Mouse (Mus musculus) urinary bladder, postnatal 25 days (tissue): ENCODE data around the gene Hnrnpr.

Experiments
- DNase-seq: peaks from one replicate; pipeline ENCODE4 v3.0.0; 2022; ENCODE audit warnings: low spot score

Hnrnpr gene

GRCm38 (mm10) chr4:136308355-136308754 is 2.4 kb upstream of the Hnrnpr start:
- DNase-seq: no peak

- DNase-seq: peak; percentile 58
Measured at GRCm38 (mm10) chr4:136309780-136310179, 962 bp upstream of the Hnrnpr start.

- DNase-seq: peak; percentile 63
Measured at GRCm38 (mm10) chr4:136311042-136311999, 579 bp downstream of the Hnrnpr start.

- DNase-seq: no peak
Measured at GRCm38 (mm10) chr4:136312616-136313015, 1.9 kb downstream of the Hnrnpr start.

GRCm38 (mm10) chr4:136317667-136318066 is 6.9 kb downstream of the Hnrnpr start:
- no peak for DNase-seq

- no peak for DNase-seq
Measured at GRCm38 (mm10) chr4:136320016-136320415, 9.3 kb downstream of the Hnrnpr start.

- DNase-seq: no peak
Measured at GRCm38 (mm10) chr4:136324226-136324625, 13.5 kb downstream of the Hnrnpr start.

- DNase-seq: no peak
Measured at GRCm38 (mm10) chr4:136327238-136327637, 16.5 kb downstream of the Hnrnpr start.

- DNase-seq: no peak
Measured at GRCm38 (mm10) chr4:136328115-136328514, 17.4 kb downstream of the Hnrnpr start.

GRCm38 (mm10) chr4:136331709-136332108 is 21.0 kb downstream of the Hnrnpr start:
- no peak for DNase-seq

GRCm38 (mm10) chr4:136333191-136333590 is 22.4 kb downstream of the Hnrnpr start:
- no peak for DNase-seq

GRCm38 (mm10) chr4:136335065-136335464 is 24.3 kb downstream of the Hnrnpr start:
- no peak for DNase-seq

GRCm38 (mm10) chr4:136337129-136337528 is 26.4 kb downstream of the Hnrnpr start:
- DNase-seq: no peak

- no peak for DNase-seq
Measured at GRCm38 (mm10) chr4:136349616-136350015, 38.9 kb downstream of the Hnrnpr start.

- no peak for DNase-seq
Measured at GRCm38 (mm10) chr4:136357026-136357425, 46.3 kb downstream of the Hnrnpr start.

- DNase-seq: no peak
Measured at GRCm38 (mm10) chr4:136357429-136357828, 46.7 kb downstream of the Hnrnpr start.

GRCm38 (mm10) chr4:136367856-136368255 is 57.1 kb downstream of the Hnrnpr start:
- no peak for DNase-seq

- DNase-seq: peak; percentile 52
Measured at GRCm38 (mm10) chr4:136369727-136370126, 59.0 kb downstream of the Hnrnpr start.

GRCm38 (mm10) chr4:136373494-136374181 is 62.9 kb downstream of the Hnrnpr start:
- DNase-seq: no peak

- DNase-seq: no peak
Measured at GRCm38 (mm10) chr4:136377001-136377400, 66.3 kb downstream of the Hnrnpr start.

GRCm38 (mm10) chr4:136383052-136383451 is 72.3 kb downstream of the Hnrnpr start:
- DNase-seq: no peak

GRCm38 (mm10) chr4:136383839-136384238 is 73.1 kb downstream of the Hnrnpr start:
- DNase-seq: no peak

- no peak for DNase-seq
Measured at GRCm38 (mm10) chr4:136387261-136387660, 76.5 kb downstream of the Hnrnpr start.
